Mouse (Mus musculus) embryo, embryonic 10.5 days (tissue): ENCODE measurements around the gene Slc38a3.

Experiments used
- DNase-seq: peaks from one replicate; pipeline ENCODE4 v3.0.0-alpha.2; 2015; ENCODE audit warnings: low spot score

Gene Slc38a3

GRCm38 (mm10) chr9:107618778-107619545 is 50.4 kb downstream of the Slc38a3 start:
- DNase-seq = no peak

- DNase-seq = no peak
Observed at GRCm38 (mm10) chr9:107618098-107618497, 51.2 kb downstream of the Slc38a3 start.

GRCm38 (mm10) chr9:107617461-107617860 is 51.9 kb downstream of the Slc38a3 start:
- no peak for DNase-seq

GRCm38 (mm10) chr9:107615035-107615434 is 54.3 kb downstream of the Slc38a3 start:
- DNase-seq = no peak

- DNase-seq = peak; percentile 68
Observed at GRCm38 (mm10) chr9:107612945-107613569, 56.3 kb downstream of the Slc38a3 start.

GRCm38 (mm10) chr9:107612191-107612944 is 57.0 kb downstream of the Slc38a3 start:
- peak; percentile 97 for DNase-seq

- DNase-seq = no peak
Observed at GRCm38 (mm10) chr9:107611456-107612190, 57.7 kb downstream of the Slc38a3 start.

GRCm38 (mm10) chr9:107609433-107609830 is 59.9 kb downstream of the Slc38a3 start:
- DNase-seq = no peak

GRCm38 (mm10) chr9:107608741-107609432 is 60.4 kb downstream of the Slc38a3 start, which contains the start of gene Sema3b:
Gene Sema3b (minus strand): TSS chr9:107609229.
- no peak for DNase-seq

- no peak for DNase-seq
Observed at GRCm38 (mm10) chr9:107607653-107608245, 61.6 kb downstream of the Slc38a3 start.

- no peak for DNase-seq
Observed at GRCm38 (mm10) chr9:107607036-107607435, 62.3 kb downstream of the Slc38a3 start.

- DNase-seq = no peak
Observed at GRCm38 (mm10) chr9:107606591-107606990, 62.7 kb downstream of the Slc38a3 start.

GRCm38 (mm10) chr9:107605041-107605661 is 64.2 kb downstream of the Slc38a3 start:
- no peak for DNase-seq

GRCm38 (mm10) chr9:107603251-107603650 is 66.1 kb downstream of the Slc38a3 start:
- no peak for DNase-seq

- peak; percentile 95 for DNase-seq
Observed at GRCm38 (mm10) chr9:107602068-107602648, 67.2 kb downstream of the Slc38a3 start.

GRCm38 (mm10) chr9:107601275-107601674 is 68.1 kb downstream of the Slc38a3 start:
- no peak for DNase-seq

- no peak for DNase-seq
Observed at GRCm38 (mm10) chr9:107600745-107601144, 68.6 kb downstream of the Slc38a3 start.
